Mouse (Mus musculus): Measurements from ENCODE around the gene Aldh4a1.

The Aldh4a1 gene
- long read RNA-seq, experiment 1, transcript Aldh4a1-201 (15 exons, 3,382 nt): major isoform, 21 of 36 reads
- long read RNA-seq, experiment 1, partial matches to known transcripts: 5 of 36 reads
- long read RNA-seq, experiment 1, other reads (novel, unspliced or antisense): 10 of 36 reads
- long read RNA-seq, experiment 2, transcript Aldh4a1-201 (15 exons, 3,382 nt): major isoform, 22 of 38 reads
- long read RNA-seq, experiment 2, partial matches to known transcripts: 6 of 38 reads
- long read RNA-seq, experiment 2, other reads (novel, unspliced or antisense): 10 of 38 reads

DNA sequence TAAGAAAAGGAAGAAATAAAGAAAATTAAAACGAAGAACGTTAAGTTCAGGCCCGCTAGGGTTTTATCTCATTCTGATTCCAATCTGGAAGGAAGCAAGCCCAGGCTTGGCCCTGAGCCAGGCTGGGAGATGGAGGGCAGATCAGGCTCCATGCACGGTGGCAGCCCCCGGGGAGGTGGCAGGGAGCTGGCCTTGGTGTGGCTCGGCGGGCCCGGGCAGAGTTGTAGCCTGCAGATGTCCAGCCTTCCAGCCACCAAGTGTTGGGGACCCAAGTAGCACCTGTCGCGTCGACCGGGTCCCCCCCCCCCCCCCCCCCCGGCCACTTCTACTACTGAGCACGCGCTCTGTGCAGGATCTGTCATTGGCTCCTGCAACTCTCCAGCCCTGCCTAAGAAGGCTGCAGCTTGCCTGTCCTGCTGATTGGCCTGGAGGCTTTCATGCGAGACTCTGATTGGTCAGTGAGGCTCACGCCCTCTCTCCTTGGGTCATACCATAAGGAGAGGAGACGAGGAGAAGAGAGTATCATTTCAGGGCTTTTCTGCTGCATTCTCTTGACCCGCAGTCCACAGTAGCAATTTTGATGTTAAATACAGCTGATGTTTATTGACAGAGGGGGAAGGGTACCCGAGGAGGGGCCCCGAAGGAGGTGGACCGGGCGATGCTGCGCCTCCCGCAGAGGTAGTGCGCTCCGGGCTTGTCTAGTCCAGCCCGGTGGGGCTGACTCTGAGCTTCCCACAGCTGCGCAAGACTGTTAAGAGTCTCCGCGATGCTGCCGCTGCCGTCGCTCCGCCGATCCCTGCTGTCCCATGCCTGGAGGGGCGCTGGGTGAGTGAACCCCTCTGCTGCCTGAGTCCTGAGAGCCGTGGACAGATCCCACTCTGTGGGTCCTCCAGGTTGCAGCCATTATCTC is at the start of gene Aldh4a1:
Gene Aldh4a1, plus strand, starts transcription at position 494 of the 910 bp plus-strand sequence.
- intact Hi-C loops (cut with DNase I): no loop called here

DNA sequence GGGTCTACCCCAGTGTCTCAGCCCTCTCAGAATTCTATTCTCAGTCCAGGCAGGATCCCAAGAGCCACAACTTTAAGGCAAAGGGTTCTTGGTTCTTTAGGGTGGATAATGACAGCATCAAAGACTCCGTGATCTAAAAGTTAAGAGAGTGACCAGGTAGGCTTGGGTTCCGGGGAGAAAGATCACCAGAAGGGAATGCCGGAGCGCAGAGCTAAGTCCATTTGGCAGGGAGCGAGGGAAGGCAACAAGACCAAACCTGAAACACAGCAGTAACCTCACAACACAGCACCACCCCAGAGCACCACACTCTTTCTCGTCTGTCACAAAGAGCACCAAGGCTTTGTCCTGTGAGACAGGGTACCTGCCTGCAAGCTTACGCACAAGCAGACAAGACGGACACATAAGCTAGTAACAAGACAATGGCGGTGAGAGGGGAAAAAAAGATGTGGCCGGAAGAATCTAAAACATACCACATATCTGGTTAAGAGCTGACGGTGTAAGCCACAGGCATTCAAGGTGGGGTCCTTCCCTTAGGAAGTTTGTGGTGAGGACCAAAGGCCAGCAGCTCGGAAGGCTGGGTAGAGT is 49.6 kb upstream of the Aldh4a1 start:
- intact Hi-C loops (cut with DNase I): loop anchor here (5.0 kb wide), 1 partner anchor 39 kb away; no protein-coding TSS in a partner anchor

DNA sequence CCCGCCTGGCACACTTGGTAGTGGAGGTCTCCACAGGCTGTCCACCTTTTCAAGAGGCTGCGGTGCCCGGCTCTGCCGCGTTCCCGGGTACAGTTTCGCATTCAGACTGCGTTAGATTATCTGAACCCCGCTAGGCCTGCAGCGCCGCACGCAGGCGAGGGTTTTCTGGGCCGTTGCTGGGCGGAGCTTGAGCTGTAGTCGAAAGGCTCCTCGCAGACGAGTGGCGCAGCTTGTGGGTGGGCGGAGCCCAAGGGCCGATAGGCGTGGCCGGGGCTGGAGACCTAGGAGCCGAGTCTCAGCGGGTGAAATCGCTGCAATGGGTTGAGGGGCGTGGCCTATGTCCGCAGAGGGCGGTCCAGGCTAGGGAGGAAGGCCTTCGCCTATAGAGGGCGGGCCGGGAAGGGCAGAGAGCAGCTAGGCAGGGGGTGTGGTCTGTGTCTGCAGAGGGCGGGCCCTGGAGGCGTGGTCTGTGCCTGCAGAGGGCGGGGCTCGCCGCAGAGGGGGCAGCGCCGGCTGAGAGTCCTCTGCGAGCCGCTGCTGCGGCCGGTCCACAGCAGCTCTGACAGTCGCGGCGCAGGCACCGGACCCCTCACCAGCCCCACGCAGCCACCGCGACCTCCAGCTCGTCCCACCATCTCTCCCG is 48.4 kb upstream of the Aldh4a1 start:
- intact Hi-C loops (cut with DNase I): loop anchor here (5.0 kb wide), 1 partner anchor 38 kb away; no protein-coding TSS in a partner anchor

DNA sequence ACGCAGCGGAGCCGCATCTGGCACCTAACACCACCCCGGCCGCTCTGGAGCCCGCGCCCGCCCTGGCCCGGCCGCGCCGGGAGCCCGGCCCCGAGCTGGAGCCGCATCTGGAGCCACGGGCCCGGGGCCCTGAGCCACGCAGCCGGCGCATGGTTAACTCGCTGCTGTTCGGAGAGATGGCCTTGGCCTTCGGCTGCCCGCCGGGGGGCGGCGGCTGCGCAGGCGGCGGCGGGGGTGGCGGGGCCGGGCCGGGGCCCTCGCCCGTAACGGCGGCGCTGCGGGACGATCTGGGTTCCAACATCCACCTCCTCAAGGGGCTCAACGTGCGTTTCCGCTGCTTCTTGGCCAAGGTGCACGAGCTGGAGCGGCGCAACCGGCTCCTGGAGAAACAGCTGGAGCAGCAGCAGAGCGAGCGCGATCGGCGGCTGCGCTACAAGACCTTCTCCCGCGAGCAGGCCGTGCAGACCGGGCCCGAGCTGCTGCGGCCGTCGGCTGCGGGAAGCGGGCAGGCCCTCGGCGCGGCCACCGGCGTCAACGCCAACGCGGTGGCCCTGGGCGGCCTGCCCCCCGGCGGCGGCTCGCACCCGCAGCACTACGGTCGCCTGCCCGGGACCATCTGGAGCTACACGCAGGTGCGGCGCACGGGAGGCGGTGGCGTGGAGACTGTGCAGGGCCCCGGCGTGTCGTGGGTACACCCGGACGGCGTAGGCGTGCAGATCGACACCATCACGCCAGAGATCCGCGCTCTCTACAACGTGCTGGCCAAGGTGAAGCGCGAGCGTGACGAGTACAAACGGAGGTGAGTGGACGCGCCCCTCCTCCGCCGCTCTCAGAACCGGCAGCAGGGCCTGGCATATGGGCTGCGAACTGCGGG is 47.6 kb upstream of the Aldh4a1 start:
- intact Hi-C loops (cut with DNase I): loop anchor here (5.0 kb wide), 1 partner anchor 37 kb away; no protein-coding TSS in a partner anchor

DNA sequence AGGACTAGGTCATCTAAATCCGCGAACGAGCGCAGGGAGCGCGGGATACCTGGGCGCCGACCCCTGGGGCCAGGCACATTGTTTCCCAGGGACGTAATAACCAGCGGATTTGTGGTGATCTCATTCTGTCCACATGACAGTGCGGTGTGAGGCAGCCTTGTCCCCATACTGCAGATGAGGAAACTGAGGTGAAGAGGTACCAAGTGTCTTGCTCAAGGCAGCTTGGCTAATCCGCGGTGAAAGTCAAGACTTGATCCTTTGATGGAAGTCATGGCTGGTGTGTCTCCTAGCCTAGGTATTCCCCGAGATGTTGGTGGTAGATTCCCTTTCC is 47.0 kb upstream of the Aldh4a1 start:
- intact Hi-C loops (cut with DNase I): no loop called here

DNA sequence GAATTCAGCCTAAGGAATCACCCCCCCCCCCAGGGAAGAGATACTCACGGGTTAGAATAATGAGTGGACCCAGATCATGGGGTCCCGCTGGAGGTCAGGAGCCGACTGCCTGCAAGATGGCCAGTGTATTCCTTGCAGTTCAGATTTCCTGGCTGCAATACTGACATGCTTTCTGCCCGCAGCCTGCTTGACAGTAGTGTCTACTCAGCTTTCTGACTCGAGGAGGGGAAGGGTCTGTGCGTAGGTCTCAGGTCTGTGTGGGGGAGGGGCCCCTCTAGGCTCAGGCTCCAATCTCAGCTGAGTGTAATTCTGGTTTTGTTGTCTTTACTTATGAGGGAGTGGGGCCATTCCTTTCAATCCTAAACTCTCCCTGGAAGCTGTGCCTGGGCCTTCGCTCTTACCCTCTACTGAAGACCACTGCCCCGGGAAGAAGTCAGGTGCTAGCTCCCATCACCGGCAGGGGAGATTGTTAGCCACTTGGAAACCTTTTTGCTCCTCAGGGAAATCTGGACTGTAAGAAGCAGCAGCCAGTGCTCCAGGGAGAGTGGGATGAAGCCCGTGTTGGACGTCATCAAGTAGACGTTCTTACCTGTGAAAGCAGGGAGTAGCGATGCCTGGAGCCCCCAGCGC is 46.3 kb upstream of the Aldh4a1 start:
- intact Hi-C loops (cut with DNase I): no loop called here

DNA sequence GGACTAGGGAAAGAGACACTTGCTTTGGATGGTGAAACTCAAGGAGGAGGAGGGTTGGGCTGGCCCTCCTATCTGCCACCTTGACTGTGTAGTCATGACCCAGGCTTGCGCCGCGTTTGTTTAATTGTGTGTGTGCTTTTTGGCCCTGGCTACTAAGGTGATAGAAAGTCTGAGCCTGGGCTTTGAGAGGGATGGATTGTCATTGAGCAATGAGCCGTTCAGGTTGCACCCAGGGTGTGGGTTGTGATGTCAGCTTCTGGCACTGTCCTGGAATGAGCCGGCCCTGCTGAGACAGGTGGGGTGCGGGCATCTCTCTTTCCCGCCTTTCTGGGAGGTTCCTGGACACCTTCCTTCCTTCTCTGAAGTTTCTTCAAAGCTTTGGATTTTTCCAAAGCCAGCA is 45.7 kb upstream of the Aldh4a1 start:
- intact Hi-C loops (cut with DNase I): no loop called here

DNA sequence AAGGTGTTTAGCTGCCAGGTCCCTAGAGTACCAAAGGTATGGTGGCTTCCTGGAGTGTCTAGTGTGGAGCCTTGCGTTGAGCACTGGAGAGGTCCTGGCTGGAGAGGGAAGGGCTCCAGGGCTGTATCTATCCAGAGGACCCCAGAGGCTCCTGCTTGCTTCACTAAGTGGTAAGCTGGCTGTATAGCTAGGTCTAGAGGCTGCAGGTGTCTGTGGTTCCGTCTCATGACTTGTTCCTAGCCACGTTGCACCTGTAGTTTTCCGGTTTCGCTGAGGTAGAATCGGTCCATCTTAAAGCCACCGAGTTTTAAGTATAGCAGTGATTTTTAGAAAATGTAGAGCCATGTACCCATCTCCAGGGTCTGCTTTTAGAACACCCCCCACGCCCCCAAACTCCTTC is 44.3 kb upstream of the Aldh4a1 start:
- intact Hi-C loops (cut with DNase I): no loop called here

DNA sequence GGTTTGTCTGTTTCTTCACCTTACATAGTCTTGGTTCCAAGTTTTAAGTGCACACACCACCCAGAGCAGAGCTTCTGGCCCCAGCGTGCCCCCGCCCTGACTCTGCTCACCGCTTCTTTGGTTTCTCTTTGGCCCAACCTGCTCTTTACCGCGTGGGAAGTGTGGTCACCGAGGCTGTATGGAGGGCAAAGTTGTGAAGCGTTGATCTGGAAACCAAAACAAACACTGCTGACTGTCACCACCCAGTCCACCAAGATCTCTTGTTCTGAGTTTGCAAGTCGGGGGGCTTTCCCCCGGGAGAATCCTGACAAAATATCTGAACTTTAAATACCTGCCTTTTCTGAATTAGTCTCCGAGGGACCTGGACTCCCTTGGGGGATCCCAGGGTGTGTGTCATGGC is 43.7 kb upstream of the Aldh4a1 start:
- intact Hi-C loops (cut with DNase I): no loop called here

DNA sequence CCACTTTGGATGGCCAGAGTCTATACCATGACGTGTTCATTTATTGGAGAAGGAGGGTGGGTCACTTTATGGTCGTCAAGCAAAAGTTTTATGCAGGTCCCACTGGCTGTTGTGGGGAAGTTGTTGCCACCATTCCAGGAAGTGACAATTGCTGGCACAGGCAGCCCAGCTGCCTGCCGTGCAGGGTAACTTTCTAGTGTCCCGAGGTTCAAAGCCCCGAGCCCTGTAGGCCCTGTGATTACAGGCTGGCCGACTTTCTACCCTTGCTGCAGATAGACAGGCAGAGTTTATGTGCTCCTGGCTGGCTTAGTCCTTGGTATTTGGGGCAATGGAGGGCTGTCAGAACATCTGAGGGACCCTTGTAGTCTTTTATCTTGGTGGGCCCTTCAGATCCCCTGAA is 43.2 kb upstream of the Aldh4a1 start:
- intact Hi-C loops (cut with DNase I): no loop called here

DNA sequence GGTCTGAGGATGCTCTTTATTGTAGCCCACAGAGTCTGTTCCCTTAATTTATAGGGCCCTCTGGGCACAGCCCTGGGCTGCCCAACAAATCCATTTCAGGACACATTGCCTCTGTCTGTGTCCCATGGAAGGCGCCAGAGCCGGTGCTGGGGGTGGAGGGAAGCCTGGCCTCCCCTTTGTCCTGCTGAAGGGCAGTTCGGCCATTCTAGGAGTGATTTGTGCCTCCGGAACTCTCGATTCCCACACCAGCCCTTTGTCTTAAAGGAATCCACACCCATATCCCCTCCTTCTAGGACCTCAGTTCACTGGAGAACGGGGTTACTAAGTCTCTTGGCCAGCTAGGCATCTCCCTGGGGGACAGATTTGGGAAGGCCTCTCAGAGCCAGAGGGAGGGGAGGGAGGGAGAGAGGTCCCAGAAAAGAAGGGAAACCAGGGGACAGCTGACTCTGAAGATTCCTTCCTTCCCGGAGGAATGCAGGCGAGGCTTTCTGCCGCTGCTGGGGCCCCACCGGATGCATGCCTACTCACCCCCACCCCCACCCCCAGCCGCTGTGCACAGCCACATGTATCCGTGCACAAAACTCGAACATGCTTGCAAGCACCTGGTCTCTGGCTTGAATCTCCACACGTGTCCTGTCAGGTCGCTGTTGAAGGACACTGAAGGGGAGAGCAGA is 41.9 kb upstream of the Aldh4a1 start:
- intact Hi-C loops (cut with DNase I): no loop called here

DNA sequence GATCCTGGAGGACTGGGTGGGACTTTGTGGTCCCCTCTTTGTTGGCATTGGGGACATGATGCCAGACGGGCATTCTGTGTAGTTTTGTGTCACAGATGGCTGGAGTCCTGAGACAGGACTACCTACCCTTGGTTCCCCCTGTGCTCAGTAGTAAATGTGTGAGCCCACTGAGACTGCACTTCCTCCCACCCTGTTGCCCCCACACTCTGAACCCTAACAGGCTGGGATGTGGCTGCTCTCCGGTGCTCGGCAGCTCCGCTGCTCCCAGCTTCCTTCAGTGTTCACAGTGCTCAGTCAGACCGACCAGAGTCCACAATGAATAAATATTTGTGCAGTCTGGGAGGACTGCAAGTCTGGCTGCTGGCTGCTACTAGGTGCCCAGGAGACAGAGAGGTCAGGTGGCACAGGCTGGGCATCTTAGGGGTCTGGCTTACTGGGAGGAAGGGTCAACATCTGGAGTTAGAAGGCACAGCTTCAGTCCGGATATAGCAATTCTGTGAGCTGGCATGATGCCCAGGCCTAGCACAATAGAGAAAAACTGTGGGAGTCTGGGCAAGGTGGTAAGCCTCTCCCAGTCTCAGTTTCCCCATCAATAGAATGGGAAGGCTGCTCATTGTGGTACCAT is 41.1 kb upstream of the Aldh4a1 start:
- intact Hi-C loops (cut with DNase I): no loop called here

DNA sequence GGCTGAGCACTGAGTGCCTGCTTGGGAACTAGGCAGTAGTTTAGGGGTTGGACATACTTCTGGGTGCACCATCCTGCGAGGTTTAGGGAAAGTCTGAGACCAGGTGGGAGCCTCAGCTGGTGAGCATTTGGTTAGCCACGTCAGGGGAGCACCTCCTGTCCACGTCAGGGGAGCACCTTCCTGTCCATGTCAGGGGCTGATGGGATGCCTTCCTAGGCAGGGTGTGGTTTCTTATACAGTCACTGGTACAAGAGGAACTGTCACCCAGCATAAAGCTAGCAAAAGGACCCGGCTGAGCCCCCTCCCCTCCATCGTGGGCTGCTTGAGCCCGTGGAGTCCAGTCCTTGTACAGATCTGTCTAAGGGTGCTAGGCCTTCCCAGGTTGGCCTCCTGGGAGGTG is 40.3 kb upstream of the Aldh4a1 start:
- intact Hi-C loops (cut with DNase I): no loop called here

DNA sequence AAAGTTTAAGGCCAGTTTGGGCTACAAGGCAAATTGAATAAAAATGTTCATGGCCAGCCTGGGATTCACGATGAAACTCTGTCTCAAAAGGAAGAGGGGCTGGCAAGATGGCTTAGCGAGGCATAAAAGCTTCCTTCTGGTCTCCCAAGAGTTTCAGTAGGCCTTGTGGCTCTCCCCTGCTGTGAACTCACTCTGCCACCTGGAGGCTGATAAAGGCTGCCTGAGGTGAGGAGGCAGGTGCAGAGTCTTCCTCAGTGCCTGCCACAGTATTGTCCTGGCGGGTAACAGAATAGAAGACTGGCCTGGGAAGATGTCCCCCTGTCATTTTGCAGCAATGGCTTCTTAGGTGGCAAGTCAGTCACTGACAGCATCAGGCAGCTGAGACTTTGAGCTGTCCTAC is 39.8 kb upstream of the Aldh4a1 start:
- intact Hi-C loops (cut with DNase I): no loop called here

DNA sequence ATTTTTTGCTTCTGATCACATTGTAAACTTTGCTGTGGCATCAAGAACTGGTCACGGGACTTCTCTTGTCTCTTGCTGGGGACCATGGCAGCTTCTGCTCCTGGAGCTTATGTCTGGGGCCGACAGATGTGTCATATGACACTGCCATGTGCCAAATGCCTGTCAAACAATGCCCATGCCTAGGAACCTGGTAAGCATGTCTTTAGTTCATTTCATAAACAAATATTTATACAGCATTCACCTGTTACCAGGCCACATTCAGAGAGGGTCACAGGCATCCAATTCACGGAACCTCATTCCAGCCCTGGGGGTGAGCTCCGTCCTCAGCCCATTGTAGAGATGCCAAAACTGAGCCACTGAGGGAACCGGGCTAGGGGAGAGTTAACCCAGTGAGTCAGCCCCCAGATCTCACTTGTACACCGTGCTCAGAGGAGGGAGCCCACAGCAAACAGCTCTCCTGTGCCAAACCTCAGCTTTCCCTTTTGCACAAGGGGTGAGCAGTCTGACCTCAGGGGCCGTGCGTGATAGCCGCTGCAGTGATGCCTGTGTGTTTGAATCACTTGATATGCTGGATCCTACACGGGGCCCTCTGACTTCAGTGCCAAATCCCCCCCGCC is 38.9 kb upstream of the Aldh4a1 start:
- intact Hi-C loops (cut with DNase I): no loop called here

DNA sequence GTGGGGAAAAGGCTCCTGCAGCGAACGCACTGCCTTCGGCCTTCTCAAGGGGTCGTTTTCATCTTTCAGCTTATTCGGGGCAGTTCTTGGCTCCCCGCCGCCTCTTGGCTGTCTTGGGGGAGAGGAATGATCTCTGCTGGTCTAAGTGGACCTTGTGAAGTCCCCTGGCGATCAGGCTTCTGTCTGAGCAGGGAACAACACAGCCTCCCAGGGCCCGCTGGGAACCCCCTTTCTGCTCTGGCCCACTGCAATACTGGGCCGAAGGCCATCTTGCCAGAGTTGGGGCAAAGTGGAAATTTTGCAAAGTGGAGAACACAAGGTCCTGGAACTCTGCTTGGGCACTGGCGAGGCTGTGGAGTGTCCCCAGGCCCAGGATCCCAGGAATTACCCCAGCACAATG is 38.0 kb upstream of the Aldh4a1 start:
- intact Hi-C loops (cut with DNase I): no loop called here

DNA sequence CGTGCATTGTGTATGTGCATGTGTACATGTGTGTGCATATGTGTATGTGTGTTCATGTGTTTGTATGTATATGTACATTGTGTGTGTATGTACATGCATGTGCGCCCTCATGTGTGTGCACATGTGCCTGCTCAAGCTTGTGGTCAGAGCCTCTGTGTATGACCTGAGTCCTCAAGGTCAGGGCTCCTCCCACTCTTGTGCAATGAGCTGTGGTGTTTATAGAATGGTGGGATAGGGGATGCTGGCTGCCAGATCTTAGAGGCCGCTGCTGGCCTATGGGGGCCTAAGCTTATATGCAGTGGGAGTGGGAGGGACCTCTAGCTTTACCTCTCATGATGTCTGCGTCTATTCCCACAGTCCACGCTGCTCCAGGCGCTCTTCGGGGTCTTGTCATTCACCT is 37.0 kb upstream of the Aldh4a1 start:
- intact Hi-C loops (cut with DNase I): no loop called here

DNA sequence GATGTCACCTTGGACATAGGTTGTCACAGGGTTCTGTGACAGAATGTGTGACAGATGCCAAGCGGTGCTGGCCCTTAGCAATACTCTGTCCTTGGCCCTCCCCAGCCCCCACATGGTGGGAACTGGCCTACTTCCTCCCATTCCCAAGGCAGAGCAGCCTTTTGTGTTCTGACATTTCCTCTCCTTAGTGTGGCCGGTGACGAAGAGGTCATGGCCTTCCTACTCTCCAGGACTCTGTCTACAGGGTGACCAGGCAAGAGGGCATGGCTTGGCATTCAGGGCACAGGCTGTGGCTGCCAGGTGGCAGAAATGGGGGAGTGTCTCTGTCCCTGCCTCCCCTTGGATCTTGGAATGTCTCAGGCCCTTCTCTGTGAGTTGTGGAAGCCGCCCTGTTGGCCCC is 35.3 kb upstream of the Aldh4a1 start:
- intact Hi-C loops (cut with DNase I): no loop called here

DNA sequence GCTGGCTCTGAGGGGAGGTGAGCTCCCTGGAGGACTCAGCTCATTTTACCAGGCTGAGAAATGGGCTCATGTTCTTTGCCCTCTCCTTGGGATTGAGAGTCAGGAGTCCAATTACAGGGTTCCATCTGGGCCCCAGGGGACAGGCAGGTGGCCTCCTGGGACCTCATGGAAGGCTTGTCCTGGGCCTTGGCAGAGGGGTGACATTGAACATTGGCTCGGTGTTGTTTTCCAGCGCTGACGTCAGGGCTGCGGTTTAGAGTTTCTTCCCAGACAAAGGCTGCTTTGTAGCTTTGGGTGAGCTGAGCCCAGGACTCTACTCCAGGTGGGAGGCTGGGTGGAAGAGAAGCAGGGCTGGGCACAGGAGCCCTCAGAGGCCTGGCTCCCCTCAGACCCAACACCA is 34.9 kb upstream of the Aldh4a1 start:
- intact Hi-C loops (cut with DNase I): no loop called here

All from adrenal gland (tissue).